Mouse (Mus musculus) spleen, adult 2 months (tissue): ENCODE results near the gene Gcm1.

Source experiments
- CTCF ChIP-seq: fragments of 200-500 bp; IDR thresholded peaks from 2 replicates; pipeline ENCODE4 v1.5.1; 2011; ENCODE audit warnings: mild to moderate bottlenecking, inconsistent platforms; ENCODE audit not compliant: insufficient read depth, insufficient read length, insufficient replicate concordance; ENCODE audit errors: extremely low read depth
- POLR2A ChIP-seq: fragments of 200-500 bp; IDR thresholded peaks from 2 replicates; pipeline ENCODE4 v1.6.1; 2011; ENCODE audit warnings: low read depth, low read length, inconsistent platforms

GRCm38 (mm10) chr9:78111456-78111855 is 59.7 kb downstream of the Gcm1 start:
- TF ChIP-seq CTCF: no peak
- no peak for TF ChIP-seq POLR2A
